In the genomic region with DNA sequence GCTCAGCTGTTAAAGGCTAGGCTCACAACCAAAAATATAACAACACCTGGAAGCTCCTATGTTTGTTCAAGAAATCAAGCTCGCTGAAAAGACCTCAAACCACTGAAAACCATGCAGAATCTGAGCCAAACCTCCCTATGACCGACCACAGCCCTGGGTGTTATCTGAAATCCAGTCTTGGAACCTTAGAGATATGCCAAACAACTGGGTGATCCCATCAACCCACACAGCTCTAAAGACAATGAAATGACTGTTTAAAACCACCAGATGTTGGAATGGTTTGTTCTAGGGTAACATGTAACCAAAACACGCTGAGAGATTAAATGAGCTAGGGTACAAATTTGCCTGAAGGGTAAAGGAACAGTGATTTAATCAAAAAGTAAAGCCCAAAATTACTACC, we compare ENCODE assay signal across 28 mouse cellular contexts. TPM values are rescaled to one million over a fixed set of nuclear protein-coding genes. Genes with fewer than 3 reads are reported as not detected.
DNase-seq lines count a peak whose midpoint lies in the region; ATAC-seq and TF ChIP-seq lines count a peak whose summit lies in the region.
"Had no signal": no experiment of that assay in that cellular context is flagged by ENCODE, and none has a peak within 500 bp of the region (broad histone marks: within the 10 kb centered on the region; RNA-seq: fewer than 3 reads in every experiment).

No protein-coding gene starts in this region.

- WGBS in heart, embryonic 16.5 days: 50% methylated on average over 3 of the region's 3 CpGs
- 89% methylated on average over 3 of the region's 3 CpGs for WGBS in midbrain, embryonic 11.5 days
- 84% methylated on average over 3 of the region's 3 CpGs for WGBS in midbrain, embryonic 15.5 days
- 58% methylated on average over 3 of the region's 3 CpGs for WGBS in intestine, embryonic 16.5 days

- DNase-seq in heart, adult 9 months (ENCODE audit: low spot score in 2 of 2): no peak
- DNase-seq in midbrain, embryonic 11.5 days (ENCODE audit: low spot score, missing footprints): peak; percentile 75
- DNase-seq in MEL (ENCODE audit: low read depth, low spot score): no peak
- peak; percentile 26 for DNase-seq in fat pad, adult 2 months (ENCODE audit: extremely low read depth, low read depth, low spot score)
- DNase-seq: adrenal gland, adult 8-10 months; heart, adult 11 months; layer of hippocampus, adult 9-11 months; liver; right cerebral cortex, postnatal 25 days; thymus, postnatal 14 days had no signal

- no peaks in the 10 kb centered on the region for H3K27me3 ChIP-seq in heart, embryonic 16.5 days (ENCODE audit: control insufficient read depth, insufficient read depth, low read length)
- no peaks in the 10 kb centered on the region for H3K27me3 ChIP-seq in midbrain, embryonic 11.5 days (ENCODE audit: control insufficient read depth, insufficient read depth, low read length)
- no peaks in the 10 kb centered on the region for H3K27me3 ChIP-seq in midbrain, embryonic 15.5 days (replicated peaks)
- H3K27me3 ChIP-seq in MEL (ENCODE audit: control insufficient read depth in 1 of 2, insufficient read depth in 2 of 2, low read length in 2 of 2): no peaks in the 10 kb centered on the region
- no peaks in the 10 kb centered on the region for H3K27me3 ChIP-seq in intestine, embryonic 16.5 days (replicated peaks; ENCODE audit: control insufficient read depth, insufficient read depth, low read length)
- H3K27me3 ChIP-seq: embryonic facial prominence, embryonic 15.5 days; neural tube, embryonic 13.5 days; Patski; stomach, embryonic 15.5 days had no signal

- TF ChIP-seq CTCF in MEL (IDR thresholded peaks at IDR 0.05 in 2 of 3, conservative IDR thresholded peaks at IDR 0.05 in 1 of 3; ENCODE audit: control insufficient read depth in 1 of 3, insufficient read depth in 1 of 3, low read depth in 2 of 3, low read length in 3 of 3, poor library complexity in 1 of 3, severe bottlenecking in 1 of 3): no peak

- peaks cover 42% of the 10 kb centered on the region for H3K4me1 ChIP-seq in heart, embryonic 16.5 days (ENCODE audit: control insufficient read depth, insufficient read depth, low read length)
- peaks cover 17% of the 10 kb centered on the region for H3K4me1 ChIP-seq in midbrain, embryonic 11.5 days (ENCODE audit: control insufficient read depth, insufficient read depth, low read length)
- peaks cover 43% of the 10 kb centered on the region for H3K4me1 ChIP-seq in midbrain, embryonic 15.5 days
- peaks cover 0 to 16% of the 10 kb centered on the region in 2 experiments for H3K4me1 ChIP-seq in MEL (ENCODE audit: control insufficient read depth in 1 of 2, insufficient read depth in 2 of 2, low read length in 2 of 2)
- H3K4me1 ChIP-seq in intestine, embryonic 16.5 days (ENCODE audit: control insufficient read depth, insufficient read depth, low read length): peaks cover 27% of the 10 kb centered on the region

- H3K4me3 ChIP-seq in heart, embryonic 16.5 days (ENCODE audit: low read length): no peak overlapping the region
- H3K4me3 ChIP-seq in midbrain, embryonic 11.5 days (ENCODE audit: low read depth, low read length): no peak overlapping the region
- no peak overlapping the region for H3K4me3 ChIP-seq in midbrain, embryonic 15.5 days
- H3K4me3 ChIP-seq in MEL (ENCODE audit: control insufficient read depth in 1 of 2, insufficient read depth in 1 of 2, low read depth in 2 of 2, low read length in 2 of 2): no peak overlapping the region
- H3K4me3 ChIP-seq in intestine, embryonic 16.5 days (ENCODE audit: low read length): no peak overlapping the region
- H3K4me3 ChIP-seq: embryonic facial prominence, embryonic 15.5 days; forebrain, embryonic 10.5 days; left cerebral cortex, adult 2 months; neural tube, embryonic 13.5 days; stomach, embryonic 15.5 days had no signal

- peak overlapping the region; percentile 58; the same call in 1 of the 2 replicates for H3K4me2 ChIP-seq in heart, embryonic 16.5 days (ENCODE audit: low read depth, low read length)
- H3K4me2 ChIP-seq in midbrain, embryonic 11.5 days: no peak overlapping the region
- H3K4me2 ChIP-seq in midbrain, embryonic 15.5 days: no peak overlapping the region
- no peak overlapping the region for H3K4me2 ChIP-seq in intestine, embryonic 16.5 days (ENCODE audit: low read depth, low read length)
- H3K4me2 ChIP-seq: embryonic facial prominence, embryonic 15.5 days had no signal

- no peak for TF ChIP-seq RAD21 in MEL (IDR thresholded peaks at IDR 0.05; ENCODE audit: low read depth, low read length)

- H3K27ac ChIP-seq in heart, embryonic 16.5 days (ENCODE audit: low read length): no peak overlapping the region
- no peak overlapping the region for H3K27ac ChIP-seq in midbrain, embryonic 11.5 days (ENCODE audit: low read depth, low read length)
- H3K27ac ChIP-seq in midbrain, embryonic 15.5 days: no peak overlapping the region
- no peak overlapping the region for H3K27ac ChIP-seq in MEL (ENCODE audit: control insufficient read depth, low read depth, low read length)
- H3K27ac ChIP-seq in intestine, embryonic 16.5 days (ENCODE audit: low read length): no peak overlapping the region
- H3K27ac ChIP-seq: forebrain, embryonic 10.5 days; left cerebral cortex, adult 2 months; neural tube, embryonic 13.5 days; stomach, embryonic 15.5 days had no signal

- peaks cover 48% of the 10 kb centered on the region for H3K79me2 ChIP-seq in MEL (ENCODE audit: control insufficient read depth, insufficient read depth, low read length, poor library complexity)

- TF ChIP-seq POLR2A in MEL (IDR thresholded peaks at IDR 0.05; ENCODE audit: control insufficient read depth in 1 of 2, insufficient read depth in 1 of 2, low read depth in 1 of 2, low read length in 2 of 2, poor library complexity in 1 of 2): no peak

- H3K9ac ChIP-seq in heart, embryonic 16.5 days (ENCODE audit: low read length): no peak overlapping the region
- no peak overlapping the region for H3K9ac ChIP-seq in midbrain, embryonic 11.5 days (ENCODE audit: low read length)
- no peak overlapping the region for H3K9ac ChIP-seq in midbrain, embryonic 15.5 days
- no peak overlapping the region for H3K9ac ChIP-seq in MEL (ENCODE audit: control insufficient read depth, low read depth, low read length, poor library complexity, severe bottlenecking)
- no peak overlapping the region for H3K9ac ChIP-seq in intestine, embryonic 16.5 days (ENCODE audit: low read depth, low read length)
- H3K9ac ChIP-seq: embryonic facial prominence, embryonic 15.5 days; neural tube, embryonic 13.5 days; stomach, embryonic 15.5 days had no signal

- H3K9me3 ChIP-seq in heart, embryonic 16.5 days (replicated peaks; ENCODE audit: control insufficient read depth, low read length): no peaks in the 10 kb centered on the region
- no peaks in the 10 kb centered on the region for H3K9me3 ChIP-seq in midbrain, embryonic 11.5 days (ENCODE audit: control insufficient read depth, low read length)
- no peaks in the 10 kb centered on the region for H3K9me3 ChIP-seq in midbrain, embryonic 15.5 days
- H3K9me3 ChIP-seq in MEL (replicated peaks; ENCODE audit: insufficient read depth, low read length): no peaks in the 10 kb centered on the region
- H3K9me3 ChIP-seq in intestine, embryonic 16.5 days (ENCODE audit: control insufficient read depth, low read length): no peaks in the 10 kb centered on the region
- H3K9me3 ChIP-seq: embryonic facial prominence, embryonic 15.5 days; forebrain, embryonic 10.5 days; neural tube, embryonic 13.5 days; stomach, embryonic 15.5 days had no signal

- H3K36me3 ChIP-seq in heart, embryonic 16.5 days (ENCODE audit: control insufficient read depth, insufficient read depth): no peaks in the 10 kb centered on the region
- no peaks in the 10 kb centered on the region for H3K36me3 ChIP-seq in midbrain, embryonic 11.5 days (ENCODE audit: control insufficient read depth, insufficient read depth, low read length)
- H3K36me3 ChIP-seq in midbrain, embryonic 15.5 days (replicated peaks): no peaks in the 10 kb centered on the region
- peaks cover 1 to 17% of the 10 kb centered on the region in 2 experiments; a peak in 2 of 4 replicates for H3K36me3 ChIP-seq in MEL (ENCODE audit: control insufficient read depth in 1 of 2, insufficient read depth in 2 of 2, low read length in 2 of 2)
- no peaks in the 10 kb centered on the region for H3K36me3 ChIP-seq in intestine, embryonic 16.5 days (ENCODE audit: control insufficient read depth, insufficient read depth, low read length)
- H3K36me3 ChIP-seq: embryonic facial prominence, embryonic 15.5 days; neural tube, embryonic 13.5 days; stomach, embryonic 15.5 days had no signal

- ATAC-seq in heart, embryonic 16.5 days (replicated peaks; ENCODE audit: extremely low read depth, insufficient read depth, low FRiP score): no peak
- ATAC-seq in midbrain, embryonic 11.5 days (ENCODE audit: low FRiP score): no peak
- no peak for ATAC-seq in midbrain, embryonic 15.5 days (replicated peaks)
- no peak for ATAC-seq in intestine, embryonic 16.5 days
- ATAC-seq: Patski had no signal

- TF ChIP-seq EP300 in MEL (IDR thresholded peaks at IDR 0.05; ENCODE audit: low read depth in 1 of 2, low read length in 2 of 2): no peak

RNA-seq across cellular contexts. Expression of gene Btbd1, which starts 4.3 kb away (rescaled TPM):
- 86.7 and 87.0 TPM in 2 replicates for polyA plus RNA-seq in heart, embryonic 16.5 days (2015; fragmentation: Nextera tagmentation; extraction: Ambion mirVana)
- polyA plus RNA-seq in midbrain, embryonic 11.5 days (2014; fragmentation: Nextera tagmentation; extraction: Ambion mirVana): 102 and 106 TPM in 2 replicates
- 94.4 and 95.1 TPM in 2 replicates for polyA plus RNA-seq in midbrain, embryonic 15.5 days (2015; fragmentation: Nextera tagmentation; extraction: Ambion mirVana)
- total RNA-seq in MEL (2012; rRNA removed): 31.0 and 36.0 TPM in 2 replicates
- polyA plus RNA-seq in MEL (2012; ENCODE audit: insufficient read depth in 1 of 2, insufficient read length in 2 of 2, low read depth in 1 of 2, low replicate concordance in 2 of 2, missing spikeins in 1 of 2): 10 to 100 TPM in 1 of 2 experiments, not detected in 1; 62.0 TPM
- 23.0 and 44.7 TPM in 2 replicates for polyA plus RNA-seq in intestine, embryonic 16.5 days (2015; fragmentation: Nextera tagmentation; extraction: Ambion mirVana)

RNA-seq across cellular contexts. Expression of gene Gm10160, which starts 30.7 kb away (rescaled TPM):
- polyA plus RNA-seq in heart, embryonic 16.5 days (2015; fragmentation: Nextera tagmentation; extraction: Ambion mirVana): not detected in 2 replicates
- polyA plus RNA-seq in midbrain, embryonic 11.5 days (2014; fragmentation: Nextera tagmentation; extraction: Ambion mirVana): not detected in 2 replicates
- polyA plus RNA-seq in midbrain, embryonic 15.5 days (2015; fragmentation: Nextera tagmentation; extraction: Ambion mirVana): not detected in 2 replicates
- total RNA-seq in MEL (2012; rRNA removed): not detected in 2 replicates
- polyA plus RNA-seq in MEL (2012; ENCODE audit: insufficient read depth in 1 of 2, insufficient read length in 2 of 2, low read depth in 1 of 2, low replicate concordance in 2 of 2, missing spikeins in 1 of 2): not detected
- not detected in 2 replicates for polyA plus RNA-seq in intestine, embryonic 16.5 days (2015; fragmentation: Nextera tagmentation; extraction: Ambion mirVana)
- total RNA-seq: adrenal gland, adult 8-10 months; gastrocnemius, adult 8-10 months; heart, postnatal 36 days; left cerebral cortex, adult 2 months; left cerebral cortex, postnatal 4 days; megakaryocyte, adult 5-6 weeks; monocyte, adult 5-6 weeks had no signal
- polyA plus RNA-seq: brain, embryonic 14.5 days; embryonic facial prominence, embryonic 15.5 days; forebrain, embryonic 10.5 days; intestine, embryonic 14.5 days; liver, embryonic 16.5 days; neural tube, embryonic 13.5 days; Patski; spleen, adult 2 months; stomach, embryonic 15.5 days had no signal

RNA-seq across cellular contexts. Expression of gene Tm6sf1, which starts 33.9 kb away (rescaled TPM):
- 35.6 and 44.4 TPM in 2 replicates for polyA plus RNA-seq in heart, embryonic 16.5 days (2015; fragmentation: Nextera tagmentation; extraction: Ambion mirVana)
- polyA plus RNA-seq in midbrain, embryonic 11.5 days (2014; fragmentation: Nextera tagmentation; extraction: Ambion mirVana): 13.1 and 13.4 TPM in 2 replicates
- polyA plus RNA-seq in midbrain, embryonic 15.5 days (2015; fragmentation: Nextera tagmentation; extraction: Ambion mirVana): 10.2 and 10.9 TPM in 2 replicates
- 0.35 and 0.39 TPM in 2 replicates for total RNA-seq in MEL (2012; rRNA removed)
- polyA plus RNA-seq in MEL (2012; ENCODE audit: insufficient read depth in 1 of 2, insufficient read length in 2 of 2, low read depth in 1 of 2, low replicate concordance in 2 of 2, missing spikeins in 1 of 2): 1 to 10 TPM in 1 of 2 experiments, not detected in 1; 8.6 TPM
- 18.0 TPM in 2 replicates for polyA plus RNA-seq in intestine, embryonic 16.5 days (2015; fragmentation: Nextera tagmentation; extraction: Ambion mirVana)

RNA-seq across cellular contexts. Expression of gene 3110040N11Rik, which starts 35.6 kb away (rescaled TPM):
- 35.6 and 42.4 TPM in 2 replicates for polyA plus RNA-seq in heart, embryonic 16.5 days (2015; fragmentation: Nextera tagmentation; extraction: Ambion mirVana)
- polyA plus RNA-seq in midbrain, embryonic 11.5 days (2014; fragmentation: Nextera tagmentation; extraction: Ambion mirVana): 46.3 and 51.2 TPM in 2 replicates
- 56.1 and 61.1 TPM in 2 replicates for polyA plus RNA-seq in midbrain, embryonic 15.5 days (2015; fragmentation: Nextera tagmentation; extraction: Ambion mirVana)
- 35.7 and 51.4 TPM in 2 replicates for total RNA-seq in MEL (2012; rRNA removed)
- polyA plus RNA-seq in MEL (2012; ENCODE audit: insufficient read depth in 1 of 2, insufficient read length in 2 of 2, low read depth in 1 of 2, low replicate concordance in 2 of 2, missing spikeins in 1 of 2): 10 to 100 TPM in 1 of 2 experiments, not detected in 1; 61.7 TPM
- polyA plus RNA-seq in intestine, embryonic 16.5 days (2015; fragmentation: Nextera tagmentation; extraction: Ambion mirVana): 56.3 and 59.6 TPM in 2 replicates

Comparison
In these comparisons a context has a peak if more than half of its experiments do, and no peak if none do; other contexts are left out.
1. DNase-seq: peak in midbrain, embryonic 11.5 days (single experiment) and fat pad, adult 2 months (single experiment); none in heart, adult 9 months (0 of 2) and MEL (single experiment).